Mouse (Mus musculus) stomach, embryonic 16.5 days (tissue): ENCODE measurements around the gene Nfasc. TPM values are rescaled to one million over a fixed set of nuclear protein-coding genes. Genes with fewer than 3 reads are reported as not detected.

Source experiments
- ATAC-seq: fragments of 200-750 bp; cut with Nextera tagmentation; 2 replicates; pipeline ENCODE4 v1.8.0; 2017; ENCODE audit warnings: moderate number of reproducible peaks, moderate TSS enrichment; ENCODE audit not compliant: insufficient read depth, low FRiP score
- H3K27ac ChIP-seq: fragments of 300-500 bp; sonication (generic); 2 replicates; pipeline ENCODE4 v1.5.1; 2014; ENCODE audit warnings: low read length
- H3K27me3 ChIP-seq: fragments of 300-500 bp; sonication (generic); 2 replicates; pipeline ENCODE4 v1.6.1; 2014; ENCODE audit warnings: low read length, control low read depth, mixed read lengths; ENCODE audit not compliant: control insufficient read depth, insufficient read depth
- H3K36me3 ChIP-seq: fragments of 300-500 bp; sonication (generic); 2 replicates; pipeline ENCODE4 v1.6.1; 2014; ENCODE audit warnings: low read length; ENCODE audit not compliant: control insufficient read depth, insufficient read depth
- H3K4me1 ChIP-seq: fragments of 300-500 bp; sonication (generic); 2 replicates; pipeline ENCODE4 v1.6.1; 2014; ENCODE audit warnings: low read length, control low read depth, mixed read lengths; ENCODE audit not compliant: control insufficient read depth, insufficient read depth
- H3K4me2 ChIP-seq: fragments of 300-500 bp; sonication (generic); 2 replicates; pipeline ENCODE4 v1.6.1; 2014; ENCODE audit warnings: low read depth, low read length, mixed read lengths
- H3K4me3 ChIP-seq: fragments of 300-500 bp; sonication (generic); replicated peaks from 2 replicates; pipeline ENCODE4 v1.5.1; 2014; ENCODE audit warnings: mild to moderate bottlenecking, low read length
- H3K9ac ChIP-seq: fragments of 300-500 bp; sonication (generic); 2 replicates; pipeline ENCODE4 v1.6.1; 2014; ENCODE audit warnings: low read length
- H3K9me3 ChIP-seq: fragments of 300-500 bp; sonication (generic); replicated peaks from 2 replicates; pipeline ENCODE4 v1.6.1; 2016; ENCODE audit warnings: low read length, control low read depth; ENCODE audit not compliant: control insufficient read depth
- WGBS: fragments of 180-500 bp; shearing (Covaris S2); extraction: QIAGEN DNeasy Blood & Tissue Kit; methylation state at CpG from one replicate; pipeline ENCODE4 v1.1.7; 2014; 5-methylcytosine and 5-hydroxymethylcytosine counted together
- polyA plus RNA-seq: library from polyadenylated mRNA; unstranded; fragments of >200 nt; fragmentation: Nextera tagmentation; extraction: Ambion mirVana; gene quantifications from 2 replicates; pipeline ENCODE4 v1.2.1, GENCODE M21; 2015

Nfasc gene
- polyA plus RNA-seq, 1 experiment from 2014 or later: 2.3 TPM

- peak; percentile 84; the same call in 1 of the 2 replicates for ATAC-seq
- H3K27me3 ChIP-seq: no peaks in the 10 kb centered on the region
- H3K9ac ChIP-seq: no peak overlapping the region
- H3K36me3 ChIP-seq: no peaks in the 10 kb centered on the region
- H3K4me3 ChIP-seq: no peak overlapping the region
- 27% methylated on average over 15 of the region's 15 CpGs for WGBS
- 0 out of 2 replicates have a peak, but pooled peaks cover 6% of the 10 kb centered on the region for H3K4me1 ChIP-seq
- H3K27ac ChIP-seq: no peak overlapping the region
- H3K9me3 ChIP-seq: no peaks in the 10 kb centered on the region
- H3K4me2 ChIP-seq: peak overlapping the region; percentile 39
These were observed 154.9 kb downstream of the Nfasc start for GRCm38 (mm10) chr1:132586679-132587201.

- 0 out of 2 replicates have a peak, but pooled peaks cover 6% of the 10 kb centered on the region for H3K4me1 ChIP-seq
- no peaks in the 10 kb centered on the region for H3K36me3 ChIP-seq
- H3K27me3 ChIP-seq: no peaks in the 10 kb centered on the region
- no peak overlapping the region for H3K4me2 ChIP-seq
- WGBS: 72% methylated on average over 4 of the region's 4 CpGs
- H3K9ac ChIP-seq: no peak overlapping the region
- no peaks in the 10 kb centered on the region for H3K9me3 ChIP-seq
- H3K27ac ChIP-seq: no peak overlapping the region
- no peak for ATAC-seq
- H3K4me3 ChIP-seq: no peak overlapping the region
These were observed 156.2 kb downstream of the Nfasc start for GRCm38 (mm10) chr1:132585376-132585775.

GRCm38 (mm10) chr1:132582998-132583604 is 158.5 kb downstream of the Nfasc start:
- Histone ChIP-seq H3K27ac (no peak overlapping the region), H3K4me2 (no peak overlapping the region), H3K4me3 (no peak overlapping the region), H3K36me3 (no peaks in the 10 kb centered on the region), H3K4me1 (0 out of 2 replicates have a peak, but pooled peaks cover 6% of the 10 kb centered on the region), H3K27me3 (no peaks in the 10 kb centered on the region), H3K9me3 (no peaks in the 10 kb centered on the region), H3K9ac (no peak overlapping the region)
- WGBS: 72% methylated on average over 18 of the region's 18 CpGs
- no peak for ATAC-seq

GRCm38 (mm10) chr1:132581845-132582839 is 159.5 kb downstream of the Nfasc start:
- 48% methylated on average over 14 of the region's 14 CpGs for WGBS

GRCm38 (mm10) chr1:132580063-132580462 is 161.5 kb downstream of the Nfasc start:
- Histone ChIP-seq H3K4me2 (no peak overlapping the region), H3K4me1 (0 out of 2 replicates have a peak, but pooled peaks cover 3% of the 10 kb centered on the region), H3K36me3 (no peaks in the 10 kb centered on the region), H3K4me3 (no peak overlapping the region), H3K27ac (no peak overlapping the region), H3K9me3 (no peaks in the 10 kb centered on the region), H3K27me3 (no peaks in the 10 kb centered on the region), H3K9ac (no peak overlapping the region)
- WGBS: 88% methylated on average over 7 of the region's 7 CpGs
- ATAC-seq: no peak

More at GRCm38 (mm10) chr1:132581845-132582839, 159.5 kb downstream of the Nfasc start:
- Histone ChIP-seq H3K9ac (no peak overlapping the region), H3K27ac (no peak overlapping the region), H3K36me3 (no peaks in the 10 kb centered on the region), H3K4me3 (no peak overlapping the region), H3K4me1 (0 out of 2 replicates have a peak, but pooled peaks cover 6% of the 10 kb centered on the region), H3K4me2 (no peak overlapping the region), H3K9me3 (no peaks in the 10 kb centered on the region), H3K27me3 (no peaks in the 10 kb centered on the region)
- no peak for ATAC-seq

- Histone ChIP-seq H3K4me2 (no peak overlapping the region), H3K27me3 (no peaks in the 10 kb centered on the region), H3K9me3 (no peaks in the 10 kb centered on the region), H3K4me3 (no peak overlapping the region), H3K27ac (no peak overlapping the region), H3K9ac (no peak overlapping the region), H3K36me3 (no peaks in the 10 kb centered on the region), H3K4me1 (no peaks in the 10 kb centered on the region)
- 91% methylated on average over 8 of the region's 8 CpGs for WGBS
- no peak for ATAC-seq
These were observed 164.8 kb downstream of the Nfasc start for GRCm38 (mm10) chr1:132576845-132577244.

- no peaks in the 10 kb centered on the region for H3K27me3 ChIP-seq
- no peak overlapping the region for H3K4me3 ChIP-seq
- H3K4me2 ChIP-seq: no peak overlapping the region
- H3K9ac ChIP-seq: no peak overlapping the region
- no peaks in the 10 kb centered on the region for H3K4me1 ChIP-seq
- no peak for ATAC-seq
- H3K9me3 ChIP-seq: no peaks in the 10 kb centered on the region
- H3K27ac ChIP-seq: no peak overlapping the region
- WGBS: 93% methylated on average over 7 of the region's 7 CpGs
- no peaks in the 10 kb centered on the region for H3K36me3 ChIP-seq
These were observed 168.7 kb downstream of the Nfasc start for GRCm38 (mm10) chr1:132572851-132573250.

- Histone ChIP-seq H3K27me3 (no peaks in the 10 kb centered on the region), H3K27ac (no peak overlapping the region), H3K4me2 (no peak overlapping the region), H3K36me3 (no peaks in the 10 kb centered on the region), H3K4me3 (no peak overlapping the region), H3K4me1 (no peaks in the 10 kb centered on the region), H3K9ac (no peak overlapping the region), H3K9me3 (no peaks in the 10 kb centered on the region)
- WGBS: 96% methylated on average over 1 of the region's 1 CpGs
- ATAC-seq: no peak
These were observed 170.0 kb downstream of the Nfasc start for GRCm38 (mm10) chr1:132571613-132572012.

GRCm38 (mm10) chr1:132570906-132571305 is 170.7 kb downstream of the Nfasc start:
- H3K4me1 ChIP-seq: no peaks in the 10 kb centered on the region
- WGBS: 85% methylated on average over 8 of the region's 8 CpGs
- H3K27ac ChIP-seq: no peak overlapping the region
- ATAC-seq: no peak
- no peaks in the 10 kb centered on the region for H3K9me3 ChIP-seq
- H3K36me3 ChIP-seq: no peaks in the 10 kb centered on the region
- no peak overlapping the region for H3K4me3 ChIP-seq
- H3K9ac ChIP-seq: no peak overlapping the region
- no peaks in the 10 kb centered on the region for H3K27me3 ChIP-seq
- H3K4me2 ChIP-seq: no peak overlapping the region
